Comparison of ENCODE assay signal across 8 mouse cellular contexts in the genomic region with DNA sequence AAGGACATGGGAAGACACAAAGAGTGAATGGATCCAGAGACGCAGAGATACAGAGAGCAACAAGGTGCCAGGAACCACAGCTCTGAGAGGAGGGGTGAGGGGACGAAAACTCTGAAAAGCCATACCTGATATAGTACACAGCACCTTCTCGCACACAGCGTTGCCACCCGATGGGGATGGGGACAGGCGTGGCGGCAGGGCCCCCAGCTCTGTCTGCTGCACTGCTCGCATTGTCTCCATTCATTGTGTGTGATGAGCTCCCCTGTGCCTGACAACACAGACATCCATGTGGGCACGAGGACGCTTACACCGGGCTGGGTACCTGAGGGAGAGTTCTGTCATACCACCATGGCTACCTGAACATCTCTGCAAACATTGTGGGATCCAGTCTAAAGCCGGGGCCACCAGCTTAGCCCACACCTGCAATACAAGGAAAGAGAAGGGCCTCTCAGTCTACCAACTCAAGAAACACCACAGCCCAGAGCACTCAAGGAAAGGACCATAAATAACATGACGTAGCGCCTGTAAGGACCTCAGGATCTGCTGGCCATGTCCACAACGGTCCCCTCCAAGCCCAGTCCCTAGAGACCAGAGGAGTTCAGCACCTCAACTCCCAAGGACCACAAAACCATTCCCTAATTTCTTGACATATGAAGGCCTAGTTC. TPM values are rescaled to one million over a fixed set of nuclear protein-coding genes. Genes with fewer than 3 reads are reported as not detected.
DNase-seq lines count a peak whose midpoint lies in the region; ATAC-seq and TF ChIP-seq lines count a peak whose summit lies in the region.

No protein-coding gene starts in this region.

- H3K9me3 ChIP-seq in limb, embryonic 15.5 days, result no peaks in the 10 kb centered on the region

- H3K27ac ChIP-seq in testis, adult 2 months (ENCODE audit: control insufficient read depth, insufficient read depth, low read depth, low read length), result peak overlapping the region; percentile 84
- H3K27ac ChIP-seq in limb, embryonic 15.5 days, result peak overlapping the region; percentile 100

- no peak for TF ChIP-seq POLR2A in testis, adult 2 months (IDR thresholded peaks at IDR 0.05; ENCODE audit: control insufficient read depth, low read depth, low read length)

- WGBS in limb, embryonic 15.5 days, result 68% methylated on average over 15 of the region's 15 CpGs

- H3K4me3 ChIP-seq in testis, adult 2 months (ENCODE audit: control insufficient read depth, low read depth, low read length), result peak overlapping the region; percentile 81
- peak overlapping the region; percentile 70 for H3K4me3 ChIP-seq in limb, embryonic 15.5 days

- peak overlapping the region; percentile 58 for H3K4me2 ChIP-seq in limb, embryonic 15.5 days

- DNase-seq in cerebellum, adult 11-12 months, result peak; percentile 62
- DNase-seq in cerebellum, postnatal 4 days (ENCODE audit: low spot score in 2 of 2), result no peak
- DNase-seq in testis, postnatal 14 days (ENCODE audit: low spot score), result no peak
- no peak for DNase-seq in urinary bladder, adult 2 months (ENCODE audit: low spot score)
- DNase-seq in ovary, postnatal 10 days (ENCODE audit: low spot score), result no peak
- no peak for DNase-seq in lung, postnatal 36 days

- no peaks in the 10 kb centered on the region for H3K27me3 ChIP-seq in testis, adult 2 months (ENCODE audit: control insufficient read depth, insufficient read depth, low read length)
- H3K27me3 ChIP-seq in limb, embryonic 15.5 days, result no peaks in the 10 kb centered on the region

- peak overlapping the region; percentile 73 for H3K9ac ChIP-seq in limb, embryonic 15.5 days

- TF ChIP-seq CTCF in testis, adult 2 months (IDR thresholded peaks at IDR 0.05; ENCODE audit: control insufficient read depth, insufficient read depth, insufficient replicate concordance, low read depth, low read length), result no peak

- peaks cover 22% of the 10 kb centered on the region for H3K4me1 ChIP-seq in testis, adult 2 months (ENCODE audit: control insufficient read depth, insufficient read depth, low read length)
- H3K4me1 ChIP-seq in limb, embryonic 15.5 days, result peaks cover 58% of the 10 kb centered on the region

- ATAC-seq in limb, embryonic 15.5 days (ENCODE audit: insufficient number of reproducible peaks, low FRiP score, low TSS enrichment, low read depth), result no peak

- no peaks in the 10 kb centered on the region; the same call in none of the 2 replicates for H3K36me3 ChIP-seq in testis, adult 2 months (ENCODE audit: control insufficient read depth, insufficient read depth, low read length)
- H3K36me3 ChIP-seq in limb, embryonic 15.5 days, result peaks cover 52% of the 10 kb centered on the region

RNA-seq across cellular contexts. Expression of gene Mbd6, which starts 1.4 kb away (rescaled TPM):
- 61.3 and 74.1 TPM in 2 replicates for polyA plus RNA-seq in testis, adult 2 months (2012; rRNA removed)
- 14.1 and 16.2 TPM in 2 replicates for polyA plus RNA-seq in limb, embryonic 15.5 days (2015; fragmentation: Nextera tagmentation; extraction: Ambion mirVana)
- 19.8 and 42.1 TPM in 2 replicates for polyA plus RNA-seq in urinary bladder, adult 2 months (2012; rRNA removed)

RNA-seq across cellular contexts. Expression of gene Dctn2, which starts 21.2 kb away (rescaled TPM):
- 391 and 429 TPM in 2 replicates for polyA plus RNA-seq in testis, adult 2 months (2012; rRNA removed)
- 185 and 190 TPM in 2 replicates for polyA plus RNA-seq in limb, embryonic 15.5 days (2015; fragmentation: Nextera tagmentation; extraction: Ambion mirVana)
- 173 and 201 TPM in 2 replicates for polyA plus RNA-seq in urinary bladder, adult 2 months (2012; rRNA removed)

RNA-seq across cellular contexts. Expression of gene Mars, which starts 24.2 kb away (rescaled TPM):
- polyA plus RNA-seq in testis, adult 2 months (2012; rRNA removed), result 32.4 and 36.7 TPM in 2 replicates
- polyA plus RNA-seq in limb, embryonic 15.5 days (2015; fragmentation: Nextera tagmentation; extraction: Ambion mirVana), result 105 and 111 TPM in 2 replicates
- 44.7 and 47.7 TPM in 2 replicates for polyA plus RNA-seq in urinary bladder, adult 2 months (2012; rRNA removed)

RNA-seq across cellular contexts. Expression of gene Kif5a, which starts 24.3 kb away (rescaled TPM):
- polyA plus RNA-seq in testis, adult 2 months (2012; rRNA removed), result 3.3 and 3.9 TPM in 2 replicates
- 2.5 TPM in 2 replicates for polyA plus RNA-seq in limb, embryonic 15.5 days (2015; fragmentation: Nextera tagmentation; extraction: Ambion mirVana)
- polyA plus RNA-seq in urinary bladder, adult 2 months (2012; rRNA removed), result 5.9 and 6.6 TPM in 2 replicates

RNA-seq across cellular contexts. Expression of gene Arhgap9, which starts 34.4 kb away (rescaled TPM):
- polyA plus RNA-seq in testis, adult 2 months (2012; rRNA removed), result 0.32 and 0.34 TPM in 2 replicates
- 5.1 and 5.4 TPM in 2 replicates for polyA plus RNA-seq in limb, embryonic 15.5 days (2015; fragmentation: Nextera tagmentation; extraction: Ambion mirVana)
- 6.7 and 8.4 TPM in 2 replicates for polyA plus RNA-seq in urinary bladder, adult 2 months (2012; rRNA removed)
